Mouse (Mus musculus): ENCODE results near the gene Trnp1. TPM values are rescaled to one million over a fixed set of nuclear protein-coding genes. Genes with fewer than 3 reads are reported as not detected.

Trnp1 gene
- total and polyA plus RNA-seq, 3 experiments = 1.6 TPM; not detected in 1

DNA sequence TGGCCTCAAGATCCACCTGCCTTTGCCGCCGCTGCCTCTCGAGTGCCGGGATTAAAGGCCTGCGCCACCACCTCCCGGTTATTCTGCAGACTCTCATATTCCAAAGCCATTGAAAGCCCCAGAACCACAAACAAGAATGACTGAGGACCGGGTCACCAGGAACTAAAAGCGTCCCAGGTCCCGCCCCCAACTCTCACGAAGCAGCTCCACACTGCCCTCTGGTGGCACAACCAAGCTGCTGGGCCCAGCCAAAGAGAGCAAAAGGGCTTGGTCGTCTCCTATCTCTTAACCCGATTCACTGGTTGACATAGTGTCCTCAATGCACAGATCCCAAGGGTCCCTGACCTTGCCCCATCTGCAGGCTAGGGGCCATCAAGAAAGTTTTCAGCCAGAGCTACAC lies 3.9 kb downstream of the Trnp1 start:
- peak; percentile 92 for DNase-seq (ENCODE audit: low read depth, low spot score)
- Histone ChIP-seq H3K79me2 (ENCODE audit: control insufficient read depth, insufficient read depth, low read length, poor library complexity) (no peaks in the 10 kb centered on the region; the same call in 1 of the 2 replicates), H3K27me3 (ENCODE audit: control insufficient read depth in 1 of 2, insufficient read depth in 2 of 2, low read length in 2 of 2) (no peaks in the 10 kb centered on the region; a peak in 2 of 4 replicates), H3K27ac (ENCODE audit: control insufficient read depth, low read depth, low read length) (no peak overlapping the region), H3K4me1 (ENCODE audit: control insufficient read depth in 1 of 2, insufficient read depth in 2 of 2, low read length in 2 of 2) (peaks cover 0 to 5% of the 10 kb centered on the region in 2 experiments; a peak in 2 of 4 replicates), H3K4me3 (ENCODE audit: control insufficient read depth in 1 of 2, insufficient read depth in 1 of 2, low read depth in 2 of 2, low read length in 2 of 2) (peak overlapping the region; percentile 69 to 83), H3K36me3 (ENCODE audit: control insufficient read depth in 1 of 2, insufficient read depth in 2 of 2, low read length in 2 of 2) (peaks cover 0 to 2% of the 10 kb centered on the region in 2 experiments; a peak in 1 of 4 replicates), H3K9ac (ENCODE audit: control insufficient read depth, low read depth, low read length, poor library complexity, severe bottlenecking) (peak overlapping the region; percentile 61), H3K9me3 (replicated peaks; ENCODE audit: insufficient read depth, low read length) (no peaks in the 10 kb centered on the region)
- TF ChIP-seq SIN3A (IDR thresholded peaks at IDR 0.05; ENCODE audit: low read length) (peak; percentile 64), MAFK (IDR thresholded peaks at IDR 0.05; ENCODE audit: borderline replicate concordance, low read depth, low read length) (no peak), POLR2A (IDR thresholded peaks at IDR 0.05; ENCODE audit: control insufficient read depth in 1 of 2, insufficient read depth in 1 of 2, low read depth in 1 of 2, low read length in 2 of 2, poor library complexity in 1 of 2) (peak in 1 of 2 experiments; percentile 45; a peak in 1 of 4 replicates), TBP (IDR thresholded peaks at IDR 0.05; ENCODE audit: low read depth, low read length) (peak; percentile 37; the same call in 1 of the 2 replicates), MYC (IDR thresholded peaks at IDR 0.05; ENCODE audit: low read depth, low read length) (no peak), TAL1 (IDR thresholded peaks at IDR 0.05; ENCODE audit: low read length) (no peak), RAD21 (IDR thresholded peaks at IDR 0.05; ENCODE audit: low read depth, low read length) (peak; percentile 56), ELF1 (IDR thresholded peaks at IDR 0.05; ENCODE audit: low read depth, low read length) (peak; percentile 58; the same call in 1 of the 2 replicates), EP300 (IDR thresholded peaks at IDR 0.05; ENCODE audit: low read depth in 1 of 2, low read length in 2 of 2) (peak in 1 of 2 experiments; percentile 10; a peak in 1 of 4 replicates), CTCF (IDR thresholded peaks at IDR 0.05 in 2 of 3, conservative IDR thresholded peaks at IDR 0.05 in 1 of 3; ENCODE audit: control insufficient read depth in 1 of 3, insufficient read depth in 1 of 3, low read depth in 2 of 3, low read length in 3 of 3, poor library complexity in 1 of 3, severe bottlenecking in 1 of 3) (peak; percentile 86 to 98 (median 94)), NELFE (IDR thresholded peaks at IDR 0.05; ENCODE audit: low read depth, low read length) (no peak), MAZ (IDR thresholded peaks at IDR 0.05; ENCODE audit: low read depth, low read length) (peak; percentile 60; the same call in 1 of the 2 replicates), SMC3 (IDR thresholded peaks at IDR 0.05; ENCODE audit: low read depth, low read length) (peak; percentile 83), TCF12 (IDR thresholded peaks at IDR 0.05; ENCODE audit: low read depth, low read length) (no peak), HCFC1 (IDR thresholded peaks at IDR 0.05; ENCODE audit: low read depth, low read length) (peak; percentile 55; the same call in 1 of the 2 replicates), ZC3H11A (IDR thresholded peaks at IDR 0.05; ENCODE audit: low read depth, low read length) (peak; percentile 60; the same call in 1 of the 2 replicates)

DNA sequence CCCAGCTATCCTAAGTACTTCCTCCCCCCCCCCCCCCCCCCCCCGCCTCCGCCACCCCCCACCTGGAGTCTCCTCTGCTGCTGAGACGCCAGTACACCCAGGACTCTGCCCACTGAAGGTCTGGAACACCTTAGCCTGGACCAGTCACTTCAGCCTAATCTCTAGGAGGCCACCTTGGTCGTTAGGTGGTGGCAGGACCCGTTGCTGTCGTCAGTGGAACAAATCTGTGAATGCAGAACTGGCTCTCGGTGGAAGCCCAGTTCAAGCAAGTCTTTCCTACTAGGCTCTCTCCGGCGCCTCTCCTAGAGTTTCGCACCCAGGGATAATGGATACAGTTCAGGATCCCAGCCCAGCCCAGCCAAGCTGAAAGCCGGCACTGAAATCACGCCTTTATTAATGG lies 4.5 kb downstream of the Trnp1 start:
- DNase-seq (ENCODE audit: low read depth, low spot score) = no peak
- peak overlapping the region; percentile 69 to 83 for H3K4me3 ChIP-seq (ENCODE audit: control insufficient read depth in 1 of 2, insufficient read depth in 1 of 2, low read depth in 2 of 2, low read length in 2 of 2)

More for the DNA sequence above, 4.5 kb downstream of the Trnp1 start:
- H3K9me3 ChIP-seq (replicated peaks; ENCODE audit: insufficient read depth, low read length) = no peaks in the 10 kb centered on the region
- peak overlapping the region; percentile 61 for H3K9ac ChIP-seq (ENCODE audit: control insufficient read depth, low read depth, low read length, poor library complexity, severe bottlenecking)
- TF ChIP-seq CTCF (IDR thresholded peaks at IDR 0.05 in 2 of 3, conservative IDR thresholded peaks at IDR 0.05 in 1 of 3; ENCODE audit: control insufficient read depth in 1 of 3, insufficient read depth in 1 of 3, low read depth in 2 of 3, low read length in 3 of 3, poor library complexity in 1 of 3, severe bottlenecking in 1 of 3) (no peak), USF1 (IDR thresholded peaks at IDR 0.05; ENCODE audit: low read depth, low read length) (no peak), POLR2AphosphoS5 (IDR thresholded peaks at IDR 0.05; ENCODE audit: borderline replicate concordance, low read depth, low read length) (no peak), CHD2 (IDR thresholded peaks at IDR 0.05; ENCODE audit: low read length) (no peak)
- no peak overlapping the region for H3K27ac ChIP-seq (ENCODE audit: control insufficient read depth, low read depth, low read length)
- H3K36me3 ChIP-seq (ENCODE audit: control insufficient read depth in 1 of 2, insufficient read depth in 2 of 2, low read length in 2 of 2) = peaks cover 0 to 2% of the 10 kb centered on the region in 2 experiments; a peak in 1 of 4 replicates
- H3K4me1 ChIP-seq (ENCODE audit: control insufficient read depth in 1 of 2, insufficient read depth in 2 of 2, low read length in 2 of 2) = peaks cover 0 to 8% of the 10 kb centered on the region in 2 experiments; a peak in 2 of 4 replicates
- no peaks in the 10 kb centered on the region; a peak in 2 of 4 replicates for H3K27me3 ChIP-seq (ENCODE audit: control insufficient read depth in 1 of 2, insufficient read depth in 2 of 2, low read length in 2 of 2)
- no peaks in the 10 kb centered on the region; the same call in 1 of the 2 replicates for H3K79me2 ChIP-seq (ENCODE audit: control insufficient read depth, insufficient read depth, low read length, poor library complexity)

Measured in MEL (cell line).